Mouse (Mus musculus): ENCODE data around the gene Ndufa8.

- no peak for TF ChIP-seq CTCF (IDR thresholded peaks at IDR 0.05 in 2 of 3, conservative IDR thresholded peaks at IDR 0.05 in 1 of 3; ENCODE audit: control insufficient read depth in 1 of 3, insufficient read depth in 1 of 3, low read depth in 2 of 3, low read length in 3 of 3, poor library complexity in 1 of 3, severe bottlenecking in 1 of 3)
- TF ChIP-seq CHD1 (IDR thresholded peaks at IDR 0.05; ENCODE audit: low read depth, low read length) = no peak
- TF ChIP-seq E2F4 (IDR thresholded peaks at IDR 0.05; ENCODE audit: borderline replicate concordance, low read depth, low read length) = no peak
- TF ChIP-seq SIN3A (IDR thresholded peaks at IDR 0.05; ENCODE audit: low read length) = no peak
- TF ChIP-seq ZC3H11A (IDR thresholded peaks at IDR 0.05; ENCODE audit: low read depth, low read length) = no peak
- TF ChIP-seq POLR2A (IDR thresholded peaks at IDR 0.05; ENCODE audit: control insufficient read depth in 1 of 2, insufficient read depth in 1 of 2, low read depth in 1 of 2, low read length in 2 of 2, poor library complexity in 1 of 2) = no peak
- no peak for TF ChIP-seq ELF1 (IDR thresholded peaks at IDR 0.05; ENCODE audit: low read depth, low read length)
- TF ChIP-seq TAL1 (IDR thresholded peaks at IDR 0.05; ENCODE audit: low read length) = no peak
- TF ChIP-seq GATA1 (IDR thresholded peaks at IDR 0.05; ENCODE audit: low read depth, low read length) = no peak
- TF ChIP-seq CHD2 (IDR thresholded peaks at IDR 0.05; ENCODE audit: low read length) = no peak
These were observed 43.5 kb upstream of the Ndufa8 start for GRCm38 (mm10) chr2:36092748-36093147.
